Mouse (Mus musculus): Measurements from ENCODE around the gene Nme1. TPM values are rescaled to one million over a fixed set of nuclear protein-coding genes. Genes with fewer than 3 reads are reported as not detected.

Gene Nme1
- 100 to 1,000 TPM; 137 to 236 (median 173) TPM for polyA plus RNA-seq (2017; shearing (Covaris generic))

GRCm38 (mm10) chr11:93968005-93968847 lies at the start of gene Nme1, which contains the start of gene Gm20390:
Gene Nme1 (minus strand): TSS chr11:93968521.
Gene Gm20390 (minus strand): TSS chr11:93968293.
- peak; percentile 91 for ATAC-seq

GRCm38 (mm10) chr11:94003346-94003745 lies 35.0 kb upstream of the Nme1 start:
- ATAC-seq: no peak

GRCm38 (mm10) chr11:93999276-93999675 lies 31.0 kb upstream of the Nme1 start:
- no peak for ATAC-seq

GRCm38 (mm10) chr11:93997141-93997775 lies 28.9 kb upstream of the Nme1 start:
- peak; percentile 12 for ATAC-seq

GRCm38 (mm10) chr11:93996306-93997140 lies 28.2 kb upstream of the Nme1 start:
- peak; percentile 26 for ATAC-seq

- ATAC-seq: peak; percentile 76
These were observed 27.5 kb upstream of the Nme1 start, which contains the start of gene Spag9 for GRCm38 (mm10) chr11:93995720-93996305. Gene Spag9 (plus strand): TSS chr11:93996091.

GRCm38 (mm10) chr11:93995111-93995719 lies 26.9 kb upstream of the Nme1 start:
- ATAC-seq: peak; percentile 75

GRCm38 (mm10) chr11:93994531-93994930 lies 26.2 kb upstream of the Nme1 start:
- no peak for ATAC-seq

GRCm38 (mm10) chr11:93988328-93989062 lies 20.2 kb upstream of the Nme1 start:
- ATAC-seq: no peak

GRCm38 (mm10) chr11:93987625-93988327 lies 19.5 kb upstream of the Nme1 start:
- no peak for ATAC-seq

GRCm38 (mm10) chr11:93987026-93987425 lies 18.7 kb upstream of the Nme1 start:
- ATAC-seq: no peak

- no peak for ATAC-seq
These were observed 18.0 kb upstream of the Nme1 start for GRCm38 (mm10) chr11:93986298-93986697.

GRCm38 (mm10) chr11:93985265-93985664 lies 16.9 kb upstream of the Nme1 start:
- no peak for ATAC-seq

GRCm38 (mm10) chr11:93984619-93985018 lies 16.3 kb upstream of the Nme1 start:
- no peak for ATAC-seq

- ATAC-seq: no peak
These were observed 11.3 kb upstream of the Nme1 start for GRCm38 (mm10) chr11:93979502-93980049.

- ATAC-seq: no peak
These were observed 4.6 kb upstream of the Nme1 start for GRCm38 (mm10) chr11:93972951-93973350.

- no peak for ATAC-seq
These were observed 1.5 kb upstream of the Nme1 start for GRCm38 (mm10) chr11:93969799-93970198.

GRCm38 (mm10) chr11:93969171-93969570 lies 850 bp upstream of the Nme1 start:
- ATAC-seq: no peak

- ATAC-seq: no peak
These were observed 467 bp upstream of the Nme1 start for GRCm38 (mm10) chr11:93968848-93969128.

GRCm38 (mm10) chr11:93967381-93967780 lies 940 bp downstream of the Nme1 start:
- no peak for ATAC-seq

GRCm38 (mm10) chr11:93965391-93965790 lies 2.9 kb downstream of the Nme1 start:
- ATAC-seq: no peak

Data from inflammation-experienced regulatory T-cells, adult 6 months (primary cell).